Mouse (Mus musculus) liver, embryonic 14.5 days (tissue): ENCODE data around the gene Ldha. TPM values are rescaled to one million over a fixed set of nuclear protein-coding genes. Genes with fewer than 3 reads are reported as not detected.

Experiments
- ATAC-seq: fragments of 200-750 bp; cut with Nextera tagmentation; 2 replicates; pipeline ENCODE4 v1.8.0; 2017; ENCODE audit warnings: moderate number of reproducible peaks, mild to moderate bottlenecking, moderate library complexity; ENCODE audit not compliant: insufficient read depth
- DNase-seq, 3 experiments: peaks; one replicate each; pipeline ENCODE4 v3.0.0-alpha.2; 2012 to 2013; ENCODE audit warnings: low read depth in 3 of 3, low spot score in 3 of 3
- H3K27ac ChIP-seq: fragments of 300-500 bp; sonication (generic); 2 replicates; pipeline ENCODE4 v1.5.1; 2014; ENCODE audit warnings: moderate library complexity, mild to moderate bottlenecking, control low read depth, inconsistent platforms
- H3K27me3 ChIP-seq: fragments of 300-500 bp; sonication (generic); 2 replicates; pipeline ENCODE4 v1.6.1; 2014; ENCODE audit warnings: mild to moderate bottlenecking, low read length, moderate library complexity; ENCODE audit not compliant: control insufficient read depth, insufficient read depth
- H3K36me3 ChIP-seq: fragments of 300-500 bp; sonication (generic); replicated peaks from 2 replicates; pipeline ENCODE4 v1.6.1; 2014; ENCODE audit warnings: low read depth; ENCODE audit not compliant: control insufficient read depth, insufficient read depth
- H3K4me1 ChIP-seq, 2 experiments: fragments of 200-500 bp in 1 of 2; fragments of 300-500 bp in 1 of 2; sonication (generic) in 1 of 2; replicated peaks; 2 replicates each; pipeline ENCODE4 v1.6.1; 2012 to 2014; ENCODE audit warnings: antibody characterized with exemption in 1 of 2, inconsistent platforms in 1 of 2, low read length in 1 of 2; ENCODE audit not compliant: control insufficient read depth in 2 of 2, insufficient read depth in 2 of 2
- H3K4me2 ChIP-seq: fragments of 300-500 bp; sonication (generic); 2 replicates; pipeline ENCODE4 v1.6.1; 2014; ENCODE audit warnings: low read depth, mild to moderate bottlenecking, control low read depth, moderate library complexity
- H3K4me3 ChIP-seq, 2 experiments: fragments of 200-500 bp in 1 of 2; fragments of 300-500 bp in 1 of 2; sonication (generic) in 1 of 2; 2 replicates each; pipeline ENCODE4 v1.5.1; 2012 to 2014; ENCODE audit warnings: low read depth in 2 of 2, low read length in 2 of 2, mild to moderate bottlenecking in 2 of 2, control low read depth in 1 of 2, inconsistent platforms in 1 of 2, moderate library complexity in 1 of 2; ENCODE audit not compliant: insufficient read depth in 1 of 2
- H3K9ac ChIP-seq: fragments of 300-500 bp; sonication (generic); replicated peaks from 2 replicates; pipeline ENCODE4 v1.6.1; 2014; ENCODE audit warnings: mild to moderate bottlenecking, control low read depth, moderate library complexity
- H3K9me3 ChIP-seq: fragments of 300-500 bp; sonication (generic); 2 replicates; pipeline ENCODE4 v1.6.1; 2016; ENCODE audit warnings: low read length, mixed read lengths; ENCODE audit not compliant: control insufficient read depth
- CTCF ChIP-seq: IDR thresholded peaks from 2 replicates; pipeline ENCODE4 v1.5.1; 2016; ENCODE audit warnings: antibody characterized with exemption, low read depth, control low read depth
- EP300 ChIP-seq: IDR thresholded peaks from 2 replicates; pipeline ENCODE4 v1.6.1; 2016; ENCODE audit warnings: antibody characterized with exemption, low read depth
- WGBS: fragments of 180-500 bp; shearing (Covaris S2); extraction: QIAGEN DNeasy Blood & Tissue Kit; methylation state at CpG from one replicate; pipeline ENCODE4 v1.1.7; 2014; ENCODE audit not compliant: insufficient replicate concordance; 5-methylcytosine and 5-hydroxymethylcytosine counted together
- polyA plus RNA-seq, 2 experiments: library from polyadenylated mRNA; depleted of rRNA in 1 of 2; stranded (reverse) in 1 of 2; unstranded in 1 of 2; fragments of >200 nt; fragmentation: Nextera tagmentation in 1 of 2; extraction: Ambion mirVana in 1 of 2; gene quantifications; 2 replicates each; pipeline versions ENCODE4 v1.2.1 to v1.2.3; 2012 to 2014

The Ldha gene
- polyA plus RNA-seq, 2 experiments, result 356 to 1,104 TPM

GRCm38 (mm10) chr7:46857436-46857835, 16.2 kb downstream of the Ldha start:
- WGBS, result 66% methylated on average over 9 of the region's 9 CpGs
- DNase-seq (no peak), ATAC-seq (no peak)
- H3K9me3 ChIP-seq, result no peaks in the 10 kb centered on the region
- H3K36me3 ChIP-seq, result peaks cover 26% of the 10 kb centered on the region
- H3K4me3 ChIP-seq, result no peak overlapping the region
- no peak overlapping the region for H3K27ac ChIP-seq
- H3K4me1 ChIP-seq, result no peaks in the 10 kb centered on the region
- TF ChIP-seq EP300 (no peak), CTCF (no peak)
- H3K4me2 ChIP-seq, result no peak overlapping the region
- no peak overlapping the region for H3K9ac ChIP-seq
- no peaks in the 10 kb centered on the region for H3K27me3 ChIP-seq

GRCm38 (mm10) chr7:46859031-46859430, 17.8 kb downstream of the Ldha start:
- no peaks in the 10 kb centered on the region for H3K4me1 ChIP-seq
- H3K27ac ChIP-seq, result no peak overlapping the region
- TF ChIP-seq CTCF (no peak), EP300 (no peak)
- 50% methylated on average over 6 of the region's 6 CpGs for WGBS
- H3K9ac ChIP-seq, result no peak overlapping the region
- no peak for DNase-seq
- H3K27me3 ChIP-seq, result no peaks in the 10 kb centered on the region
- no peak overlapping the region for H3K4me2 ChIP-seq
- no peak overlapping the region for H3K4me3 ChIP-seq
- no peaks in the 10 kb centered on the region for H3K9me3 ChIP-seq
- no peak for ATAC-seq
- H3K36me3 ChIP-seq, result peaks cover 14% of the 10 kb centered on the region

DNA sequence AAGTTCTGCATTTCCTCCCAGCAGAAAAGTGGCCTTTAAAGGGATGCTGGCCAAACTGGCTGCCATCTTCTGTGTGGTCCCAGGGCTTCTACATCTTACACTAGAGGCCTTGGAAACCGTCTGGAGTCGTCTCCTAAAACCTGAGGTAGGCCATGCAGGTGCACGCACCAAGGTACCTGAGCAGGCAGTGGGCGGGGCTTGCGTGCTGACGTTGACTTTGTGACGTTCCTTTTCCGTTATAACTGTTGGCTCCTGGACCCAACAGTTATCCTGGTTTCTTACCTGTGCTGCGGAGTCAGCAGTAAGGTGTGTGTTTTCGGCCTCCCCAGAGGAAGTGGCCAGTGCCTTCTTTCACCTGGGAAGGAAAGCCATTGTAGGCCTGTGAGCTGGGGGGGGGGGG, 19.7 kb downstream of the Ldha start, which contains the start of gene Ldhc:
Gene Ldhc (plus strand): TSS at position 208 of the 400 bp plus-strand sequence.
- Histone ChIP-seq H3K9me3 (no peaks in the 10 kb centered on the region), H3K27me3 (no peaks in the 10 kb centered on the region), H3K4me3 (no peak within 1 kb of the TSS), H3K27ac (no peak within 1 kb of the TSS), H3K4me1 (no peaks in the 10 kb centered on the region), H3K9ac (no peak within 1 kb of the TSS), H3K36me3 (no peaks in the 10 kb centered on the region), H3K4me2 (no peak within 1 kb of the TSS)
- no peak for ATAC-seq
- 48% methylated on average over 10 of the region's 10 CpGs for WGBS
- DNase-seq, result no peak
- no peak for TF ChIP-seq CTCF
- no peak for TF ChIP-seq EP300

- Histone ChIP-seq H3K27me3 (no peaks in the 10 kb centered on the region), H3K36me3 (no peaks in the 10 kb centered on the region), H3K9me3 (no peaks in the 10 kb centered on the region), H3K4me1 (peaks cover 0 to 3% of the 10 kb centered on the region in 2 experiments; a peak in 1 of 4 replicates), H3K9ac (no peak overlapping the region), H3K4me2 (no peak overlapping the region), H3K4me3 (no peak overlapping the region), H3K27ac (no peak overlapping the region)
- 18% methylated on average over 4 of the region's 4 CpGs for WGBS
- no peak for DNase-seq
- TF ChIP-seq EP300, result no peak
- no peak for TF ChIP-seq CTCF
- no peak for ATAC-seq
These were observed 30.7 kb downstream of the Ldha start for GRCm38 (mm10) chr7:46871988-46872387.

GRCm38 (mm10) chr7:46876841-46877240, 35.6 kb downstream of the Ldha start:
- Histone ChIP-seq H3K9ac (no peak overlapping the region), H3K27me3 (no peaks in the 10 kb centered on the region), H3K36me3 (no peaks in the 10 kb centered on the region), H3K4me1 (peaks cover 0 to 14% of the 10 kb centered on the region in 2 experiments; a peak in 1 of 4 replicates), H3K9me3 (no peaks in the 10 kb centered on the region), H3K4me2 (no peak overlapping the region), H3K4me3 (no peak overlapping the region), H3K27ac (no peak overlapping the region)
- WGBS, result 45% methylated on average over 4 of the region's 4 CpGs
- DNase-seq (no peak), ATAC-seq (no peak)
- no peak for TF ChIP-seq CTCF
- TF ChIP-seq EP300, result no peak
